Mouse (Mus musculus): ENCODE measurements around the gene Ciz1. TPM values are rescaled to one million over a fixed set of nuclear protein-coding genes. Genes with fewer than 3 reads are reported as not detected.
A peak's percentile ranks its signal among the peaks of the same experiment; 100 is the strongest.

The Ciz1 gene
- 159 and 176 TPM in 2 replicates for polyA plus RNA-seq (2012; rRNA removed)

- peak; percentile 81 to 83 for DNase-seq
- peaks cover 23% of the 10 kb centered on the region for H3K4me1 ChIP-seq (ENCODE audit: control insufficient read depth, insufficient read depth, low read length)
- peak within 1 kb of the TSS; percentile 99 for H3K4me3 ChIP-seq (replicated peaks; ENCODE audit: insufficient read depth, low read depth, low read length)
- peak within 1 kb of the TSS; percentile 100 for H3K27ac ChIP-seq (ENCODE audit: insufficient read depth, low read length)
- 2% methylated on average over 43 of the region's 52 CpGs for WGBS
- no peaks in the 10 kb centered on the region for H3K27me3 ChIP-seq (ENCODE audit: control insufficient read depth, insufficient read depth, low read length)
- TF ChIP-seq CTCF (IDR thresholded peaks at IDR 0.05; ENCODE audit: borderline replicate concordance, insufficient read depth, low read depth, low read length) (no peak), POLR2A (IDR thresholded peaks at IDR 0.05; ENCODE audit: borderline replicate concordance, insufficient read depth, low read length) (0 out of 2 replicates have a peak, but pooled peaks have one; percentile 51)
Measured at GRCm38 (mm10) chr2:32352151-32353006, at the start of gene Ciz1. Ciz1 (plus strand) TSS chr2:32352327.

GRCm38 (mm10) chr2:32302952-32303351 is 49.2 kb upstream of the Ciz1 start:
- no peaks in the 10 kb centered on the region for H3K27me3 ChIP-seq (ENCODE audit: control insufficient read depth, insufficient read depth, low read length)
- H3K27ac ChIP-seq (ENCODE audit: insufficient read depth, low read length): no peak overlapping the region
- no peak for DNase-seq
- WGBS: 85% methylated on average over 10 of the region's 10 CpGs
- TF ChIP-seq CTCF (IDR thresholded peaks at IDR 0.05; ENCODE audit: borderline replicate concordance, insufficient read depth, low read depth, low read length) (no peak), POLR2A (IDR thresholded peaks at IDR 0.05; ENCODE audit: borderline replicate concordance, insufficient read depth, low read length) (no peak)
- H3K4me3 ChIP-seq (replicated peaks; ENCODE audit: insufficient read depth, low read depth, low read length): no peak overlapping the region
- peaks cover 5% of the 10 kb centered on the region for H3K4me1 ChIP-seq (ENCODE audit: control insufficient read depth, insufficient read depth, low read length)

- WGBS: 36% methylated on average over 8 of the region's 8 CpGs
- H3K4me1 ChIP-seq (ENCODE audit: control insufficient read depth, insufficient read depth, low read length): peaks cover 17% of the 10 kb centered on the region
- H3K4me3 ChIP-seq (replicated peaks; ENCODE audit: insufficient read depth, low read depth, low read length): no peak overlapping the region
- DNase-seq: peak; percentile 81 to 86
- peak; percentile 96 for TF ChIP-seq CTCF (IDR thresholded peaks at IDR 0.05; ENCODE audit: borderline replicate concordance, insufficient read depth, low read depth, low read length)
- TF ChIP-seq POLR2A (IDR thresholded peaks at IDR 0.05; ENCODE audit: borderline replicate concordance, insufficient read depth, low read length): 0 out of 2 replicates have a peak, but pooled peaks have one; percentile 16
- H3K27me3 ChIP-seq (ENCODE audit: control insufficient read depth, insufficient read depth, low read length): no peaks in the 10 kb centered on the region
- H3K27ac ChIP-seq (ENCODE audit: insufficient read depth, low read length): peak overlapping the region; percentile 1; the same call in 1 of the 2 replicates
Measured at GRCm38 (mm10) chr2:32304145-32304832, 47.8 kb upstream of the Ciz1 start.

GRCm38 (mm10) chr2:32305668-32306067 is 46.5 kb upstream of the Ciz1 start:
- TF ChIP-seq CTCF (IDR thresholded peaks at IDR 0.05; ENCODE audit: borderline replicate concordance, insufficient read depth, low read depth, low read length) (no peak), POLR2A (IDR thresholded peaks at IDR 0.05; ENCODE audit: borderline replicate concordance, insufficient read depth, low read length) (no peak)
- peaks cover 29% of the 10 kb centered on the region for H3K4me1 ChIP-seq (ENCODE audit: control insufficient read depth, insufficient read depth, low read length)
- no peaks in the 10 kb centered on the region for H3K27me3 ChIP-seq (ENCODE audit: control insufficient read depth, insufficient read depth, low read length)
- H3K4me3 ChIP-seq (replicated peaks; ENCODE audit: insufficient read depth, low read depth, low read length): no peak overlapping the region
- H3K27ac ChIP-seq (ENCODE audit: insufficient read depth, low read length): 0 out of 2 replicates have a peak overlapping the region, but pooled peaks have one; percentile 4
- DNase-seq: no peak
- WGBS: 64% methylated on average over 5 of the region's 5 CpGs

GRCm38 (mm10) chr2:32306176-32306575 is 46.0 kb upstream of the Ciz1 start:
- H3K4me1 ChIP-seq (ENCODE audit: control insufficient read depth, insufficient read depth, low read length): peaks cover 29% of the 10 kb centered on the region
- TF ChIP-seq POLR2A (IDR thresholded peaks at IDR 0.05; ENCODE audit: borderline replicate concordance, insufficient read depth, low read length) (no peak), CTCF (IDR thresholded peaks at IDR 0.05; ENCODE audit: borderline replicate concordance, insufficient read depth, low read depth, low read length) (no peak)
- WGBS: 61% methylated on average over 9 of the region's 9 CpGs
- no peaks in the 10 kb centered on the region for H3K27me3 ChIP-seq (ENCODE audit: control insufficient read depth, insufficient read depth, low read length)
- no peak overlapping the region for H3K4me3 ChIP-seq (replicated peaks; ENCODE audit: insufficient read depth, low read depth, low read length)
- DNase-seq: no peak
- H3K27ac ChIP-seq (ENCODE audit: insufficient read depth, low read length): 0 out of 2 replicates have a peak overlapping the region, but pooled peaks have one; percentile 4

GRCm38 (mm10) chr2:32307247-32307798 is 44.8 kb upstream of the Ciz1 start:
- no peak overlapping the region for H3K27ac ChIP-seq (ENCODE audit: insufficient read depth, low read length)
- DNase-seq: peak in 1 of 2 experiments; percentile 34
- WGBS: 74% methylated on average over 6 of the region's 6 CpGs

GRCm38 (mm10) chr2:32307941-32308760 is 44.0 kb upstream of the Ciz1 start:
- peak; percentile 74 to 79 for DNase-seq
- Histone ChIP-seq H3K27me3 (ENCODE audit: control insufficient read depth, insufficient read depth, low read length) (no peaks in the 10 kb centered on the region), H3K4me3 (replicated peaks; ENCODE audit: insufficient read depth, low read depth, low read length) (no peak overlapping the region), H3K27ac (ENCODE audit: insufficient read depth, low read length) (no peak overlapping the region), H3K4me1 (ENCODE audit: control insufficient read depth, insufficient read depth, low read length) (peaks cover 39% of the 10 kb centered on the region)
- 39% methylated on average over 8 of the region's 8 CpGs for WGBS
- TF ChIP-seq CTCF (IDR thresholded peaks at IDR 0.05; ENCODE audit: borderline replicate concordance, insufficient read depth, low read depth, low read length) (peak; percentile 78), POLR2A (IDR thresholded peaks at IDR 0.05; ENCODE audit: borderline replicate concordance, insufficient read depth, low read length) (no peak)

More at GRCm38 (mm10) chr2:32307247-32307798, 44.8 kb upstream of the Ciz1 start:
- H3K4me3 ChIP-seq (replicated peaks; ENCODE audit: insufficient read depth, low read depth, low read length): no peak overlapping the region
- no peaks in the 10 kb centered on the region for H3K27me3 ChIP-seq (ENCODE audit: control insufficient read depth, insufficient read depth, low read length)
- peaks cover 36% of the 10 kb centered on the region for H3K4me1 ChIP-seq (ENCODE audit: control insufficient read depth, insufficient read depth, low read length)
- TF ChIP-seq CTCF (IDR thresholded peaks at IDR 0.05; ENCODE audit: borderline replicate concordance, insufficient read depth, low read depth, low read length) (no peak), POLR2A (IDR thresholded peaks at IDR 0.05; ENCODE audit: borderline replicate concordance, insufficient read depth, low read length) (no peak)
